Mouse (Mus musculus) cerebellum, postnatal 14 days (tissue): ENCODE data around the gene Mprip.
"Not testable (repeated sequence)": the region's sequence is repeated elsewhere in the genome, so short reads cannot be mapped to it uniquely, and the experiment has no call there.

Source experiments
- DNase-seq, 2 experiments: peaks; one replicate each; pipeline ENCODE4 v3.0.0; 2021; ENCODE audit warnings: mixed read lengths in 2 of 2

The Mprip gene

GRCm38 (mm10) chr11:59661005-59661404, at the start of gene Mprip:
Gene Mprip (plus strand): TSS chr11:59661305.
- DNase-seq = no peak

DNA sequence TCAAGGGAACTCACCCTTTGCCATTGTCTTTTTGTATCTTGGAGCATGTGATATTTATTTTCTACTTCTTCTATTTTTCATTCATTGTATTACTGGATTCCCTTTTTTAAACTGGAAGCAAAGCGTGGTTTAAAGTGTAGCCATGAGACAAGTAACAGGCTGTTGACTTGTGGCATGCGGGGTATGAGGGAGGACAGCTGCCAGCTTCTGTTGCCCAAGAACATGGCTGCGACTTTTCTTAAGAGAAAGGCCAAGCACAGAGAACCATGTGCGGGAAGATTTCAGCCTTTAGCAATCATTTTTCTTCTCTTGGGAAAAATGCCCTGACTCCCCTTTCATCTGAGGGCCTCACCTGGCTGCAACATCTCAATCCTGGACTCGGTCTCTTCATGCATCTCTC, 49.5 kb upstream of the Mprip start:
- DNase-seq = no peak

DNA sequence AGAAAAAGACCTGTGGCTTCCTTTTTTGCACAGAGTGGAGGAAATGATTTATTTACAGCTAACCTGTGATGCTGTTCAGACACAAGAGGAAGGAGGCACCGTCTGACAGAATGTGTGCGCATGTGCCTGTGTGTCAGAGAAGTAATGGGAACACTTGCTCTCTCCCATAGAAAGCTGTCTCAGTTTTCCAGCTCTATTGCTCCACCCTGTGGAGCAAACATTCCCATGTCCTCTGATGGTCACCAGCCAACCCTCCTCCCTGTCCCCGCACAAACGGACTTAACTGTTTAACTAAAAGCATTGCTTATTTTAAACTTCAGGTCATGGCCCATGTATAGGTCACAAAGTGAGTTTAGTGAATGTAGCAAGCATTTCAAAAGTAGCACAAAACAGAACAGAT, 47.0 kb upstream of the Mprip start:
- DNase-seq = peak; percentile 60 to 66

DNA sequence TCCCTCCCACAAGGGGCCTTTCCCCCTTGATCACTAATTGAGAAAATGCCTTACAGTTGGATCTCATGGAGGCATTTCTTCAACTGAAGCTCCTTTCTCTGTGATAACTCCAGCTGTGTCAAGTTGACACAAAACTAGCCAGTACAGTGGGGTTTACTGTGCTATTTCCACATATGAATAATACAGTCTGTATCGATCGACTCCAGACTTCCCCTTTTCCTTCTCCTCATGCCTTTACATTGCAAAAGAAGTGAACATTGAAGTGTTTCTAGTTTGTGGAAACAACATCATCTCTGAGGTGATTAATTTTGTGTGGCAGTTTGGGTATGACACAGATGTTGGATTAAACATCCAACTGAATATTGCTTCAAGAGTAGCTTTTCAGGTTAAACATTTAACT, 44.1 kb upstream of the Mprip start:
- not testable (repeated sequence) for DNase-seq

- DNase-seq = no peak
Observed at GRCm38 (mm10) chr11:59622214-59622613, 38.9 kb upstream of the Mprip start.

- DNase-seq = peak; percentile 81 to 82
Observed at GRCm38 (mm10) chr11:59624017-59624630, 37.0 kb upstream of the Mprip start.

- no peak for DNase-seq
Observed at GRCm38 (mm10) chr11:59626192-59626591, 34.9 kb upstream of the Mprip start.

DNA sequence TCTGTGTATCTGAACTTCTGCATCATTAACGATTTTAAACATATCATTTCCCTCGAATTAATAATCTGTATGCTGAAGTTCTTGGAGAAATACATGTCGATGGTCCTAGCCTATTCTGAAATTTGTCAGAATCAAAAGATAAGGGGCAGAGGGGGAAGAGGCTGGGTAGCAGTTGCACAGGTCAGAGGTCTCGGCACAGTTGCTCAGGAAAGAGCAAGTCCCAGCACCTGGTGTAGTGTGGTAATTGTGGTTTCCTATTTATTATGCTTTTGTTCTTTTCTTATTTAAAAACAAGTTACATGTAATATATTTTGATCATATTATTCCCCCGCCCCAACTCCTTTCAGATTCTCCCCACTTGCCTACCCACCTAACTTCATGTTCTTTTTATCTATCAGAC, 32.9 kb upstream of the Mprip start:
- no peak for DNase-seq

DNA sequence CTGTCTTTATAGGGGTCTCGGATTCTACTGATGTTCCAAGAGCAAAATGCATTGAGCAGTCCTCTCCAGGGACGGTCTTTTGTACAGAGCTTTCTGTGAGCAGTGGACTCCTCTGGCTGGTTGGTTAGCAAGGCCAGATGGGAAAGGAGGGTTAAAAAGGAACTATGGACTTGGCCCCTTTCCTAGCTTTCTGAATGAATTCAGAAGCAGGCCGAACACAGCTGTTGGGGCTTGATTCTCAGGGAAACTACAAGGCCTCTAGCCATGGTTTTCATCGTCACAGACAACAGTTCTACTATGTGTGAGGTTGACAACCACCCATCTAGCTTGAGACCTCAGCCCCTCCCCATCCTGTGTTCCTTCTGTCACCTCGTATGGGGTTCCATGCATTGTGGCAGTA, 31.2 kb upstream of the Mprip start:
- no peak for DNase-seq

DNA sequence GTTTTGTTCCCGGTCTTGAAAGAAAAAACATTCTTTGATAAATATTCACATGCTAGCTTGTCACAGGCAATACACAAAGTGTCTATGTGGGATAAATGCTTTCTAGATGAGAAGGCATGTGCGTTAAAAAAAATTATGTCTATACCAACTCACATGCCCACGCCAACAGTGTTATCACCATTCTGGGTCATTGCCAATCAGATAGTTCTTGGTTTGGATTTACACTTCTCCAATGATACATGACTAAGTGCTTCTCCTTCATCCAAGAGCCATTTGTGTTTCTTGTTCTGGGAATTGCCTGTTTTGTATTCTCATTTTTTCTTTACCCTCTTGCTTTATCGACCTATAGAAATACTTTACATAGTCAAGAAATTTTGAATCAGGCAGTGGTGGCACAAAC, 29.1 kb upstream of the Mprip start:
- no peak for DNase-seq

- DNase-seq = peak; percentile 46 to 81
Observed at GRCm38 (mm10) chr11:59633037-59633436, 28.1 kb upstream of the Mprip start.

GRCm38 (mm10) chr11:59634001-59634660, 27.0 kb upstream of the Mprip start:
- no peak for DNase-seq

- no peak for DNase-seq
Observed at GRCm38 (mm10) chr11:59635251-59635795, 25.8 kb upstream of the Mprip start.

GRCm38 (mm10) chr11:59635821-59636694, 25.0 kb upstream of the Mprip start:
- DNase-seq = peak; percentile 42 to 58

GRCm38 (mm10) chr11:59636695-59637414, 24.2 kb upstream of the Mprip start:
- DNase-seq = no peak

DNA sequence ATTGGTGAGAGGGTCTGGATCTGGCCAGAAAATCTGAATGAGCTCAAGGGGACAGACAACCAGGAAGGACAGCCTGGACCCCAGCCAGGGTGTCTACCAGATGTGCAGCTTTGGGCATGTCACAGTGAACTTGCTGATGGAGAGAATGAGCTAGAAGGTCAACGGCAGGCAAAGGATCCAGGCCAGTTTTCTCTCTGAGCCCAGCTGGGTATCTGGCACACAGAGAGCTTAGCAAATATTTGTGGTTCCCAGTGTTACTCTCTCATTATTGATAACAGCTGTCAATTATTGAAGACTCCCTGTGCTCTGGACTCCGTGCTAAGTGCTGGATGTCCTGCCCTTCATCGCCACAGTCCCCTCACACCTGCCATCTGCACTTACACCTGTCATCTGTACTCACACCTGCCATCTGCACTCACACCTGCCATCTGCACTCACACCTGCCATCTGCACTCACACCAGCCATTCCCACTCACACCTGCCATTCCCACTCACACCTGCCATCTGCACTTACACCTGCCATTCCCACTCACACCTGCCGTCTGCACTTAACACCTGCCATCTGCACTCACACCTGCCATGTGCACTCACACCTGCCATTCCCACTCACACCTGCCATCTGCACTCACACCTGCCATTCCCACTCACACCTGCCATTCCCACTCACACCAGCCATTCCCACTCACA, 21.0 kb upstream of the Mprip start:
- no peak for DNase-seq

DNA sequence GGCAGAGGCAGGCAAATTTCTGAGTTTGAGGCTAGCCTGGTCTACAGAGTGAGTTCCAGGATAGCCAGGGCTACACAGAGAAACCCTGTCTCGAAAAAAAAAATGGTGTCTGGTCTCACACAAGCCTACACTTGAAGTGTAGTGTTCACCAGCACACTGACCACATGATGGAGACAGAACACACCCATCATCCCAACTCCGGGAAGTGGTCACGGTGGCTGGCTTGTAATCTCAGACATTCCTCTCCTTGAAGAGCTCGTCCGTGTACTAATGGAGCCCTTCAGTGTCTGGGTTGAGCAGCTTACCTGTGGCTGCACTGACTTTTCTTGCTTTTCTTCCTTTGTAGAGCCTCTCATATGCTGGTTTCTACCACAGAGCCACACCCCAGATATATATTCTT, 19.9 kb upstream of the Mprip start:
- no peak for DNase-seq

DNA sequence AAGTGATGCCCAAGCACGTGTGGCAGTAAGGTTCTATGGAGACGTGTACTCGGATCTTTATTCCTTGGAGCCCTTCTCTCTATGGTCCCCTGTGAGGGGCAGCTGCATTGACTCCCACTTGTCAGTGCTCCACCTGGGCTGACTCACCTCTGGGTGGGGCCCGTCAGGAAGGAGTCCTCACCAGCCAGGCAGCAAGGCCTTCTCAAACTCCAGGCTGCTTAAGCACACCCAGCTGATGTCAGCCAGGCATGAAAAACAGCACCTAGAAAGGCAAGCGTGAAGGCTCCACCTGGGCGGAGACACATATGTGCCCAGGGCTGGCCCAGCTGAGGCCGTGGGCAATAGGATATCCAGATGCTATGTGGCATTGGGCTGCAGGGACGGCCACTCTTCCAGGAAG, 18.7 kb upstream of the Mprip start:
- DNase-seq = no peak

DNA sequence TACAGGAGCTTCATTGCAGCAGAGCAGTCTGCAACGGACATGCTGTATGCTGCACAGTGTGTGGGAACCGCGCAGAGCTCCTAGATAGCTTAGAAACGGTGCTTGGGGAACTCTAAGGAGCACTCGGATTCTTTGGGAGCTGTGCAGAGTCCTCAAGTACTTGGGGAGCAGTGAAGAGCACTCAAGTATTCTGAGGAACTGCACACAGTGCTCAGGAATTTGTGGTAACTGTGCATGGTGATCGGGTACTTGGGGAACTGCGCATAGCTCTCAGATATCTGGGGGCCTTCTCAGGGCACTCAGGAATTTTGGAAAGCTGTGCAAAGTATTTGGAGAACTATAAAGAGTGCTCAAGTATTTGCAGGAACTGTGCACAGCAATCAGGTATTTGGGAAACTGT, 16.1 kb upstream of the Mprip start:
- no peak for DNase-seq

GRCm38 (mm10) chr11:59649058-59649457, 12.0 kb upstream of the Mprip start:
- no peak for DNase-seq

- no peak for DNase-seq
Observed at GRCm38 (mm10) chr11:59653003-59653402, 8.1 kb upstream of the Mprip start.

GRCm38 (mm10) chr11:59653547-59653946, 7.6 kb upstream of the Mprip start:
- no peak for DNase-seq
